Mouse (Mus musculus) CH12.LX (cell line): ENCODE measurements at regions not wholly inside any gene's neighbourhood (a gene's known extent, or its start where the extent isn't known, plus 50 kb on each side); places are given as distances from the start of the nearest gene placed in this dataset.

Experiments used
- DNase-seq: peaks from one replicate; pipeline ENCODE4 v3.0.0-alpha.2; 2013; ENCODE audit errors: extremely low read depth
- H3K27ac ChIP-seq: 2 replicates; pipeline ENCODE4 v1.5.1; 2012; ENCODE audit warnings: low read depth, mild to moderate bottlenecking, control low read depth, moderate library complexity; ENCODE audit not compliant: insufficient read depth
- H3K27me3 ChIP-seq: replicated peaks from 2 replicates; pipeline ENCODE3; 2012; ENCODE audit warnings: inconsistent platforms
- H3K36me3 ChIP-seq, 2 experiments: replicated peaks in 1 of 2; 2 replicates each; pipeline versions ENCODE3 to v1.6.1; 2012; ENCODE audit warnings: inconsistent platforms in 1 of 2, low read length in 1 of 2, mild to moderate bottlenecking in 1 of 2, mixed read lengths in 1 of 2, moderate library complexity in 1 of 2; ENCODE audit not compliant: control insufficient read depth in 1 of 2, insufficient read depth in 1 of 2
- H3K4me1 ChIP-seq, 2 experiments: 2 replicates each; pipeline ENCODE4 v1.6.1; 2012; ENCODE audit warnings: inconsistent platforms in 1 of 2, moderate library complexity in 1 of 2; ENCODE audit not compliant: insufficient read depth in 2 of 2, control insufficient read depth in 1 of 2
- H3K4me2 ChIP-seq: 2 replicates; pipeline ENCODE4 v1.6.1; 2012; ENCODE audit warnings: low read depth, mild to moderate bottlenecking, control low read depth; ENCODE audit not compliant: poor library complexity, insufficient read depth, severe bottlenecking
- H3K4me3 ChIP-seq, 3 experiments: fragments of 150-350 bp in 1 of 3; sonication (generic) in 1 of 3; replicated peaks in 1 of 3; 2 replicates each; pipeline versions ENCODE3 to v1.5.1; 2011 to 2012; ENCODE audit warnings: low read depth in 2 of 3, low read length in 2 of 3, mild to moderate bottlenecking in 2 of 3, moderate library complexity in 2 of 3, control low read depth in 1 of 3, improper control_type of control experiment in 1 of 3, inconsistent platforms in 1 of 3, mixed read lengths in 1 of 3; ENCODE audit not compliant: poor library complexity in 1 of 3
- H3K79me2 ChIP-seq: replicated peaks from 2 replicates; pipeline ENCODE4 v1.6.1; 2012; ENCODE audit warnings: mild to moderate bottlenecking, moderate library complexity; ENCODE audit not compliant: control insufficient read depth, poor library complexity, insufficient read depth, severe bottlenecking; ENCODE audit errors: extremely low read depth
- H3K9ac ChIP-seq: 2 replicates; pipeline ENCODE4 v1.6.1; 2012; ENCODE audit warnings: low read depth, mild to moderate bottlenecking, control low read depth, moderate library complexity; ENCODE audit not compliant: insufficient read depth
- H3K9me3 ChIP-seq: replicated peaks from 2 replicates; pipeline ENCODE3; 2012; ENCODE audit warnings: low read length, inconsistent platforms, mixed read lengths
- BHLHE40 ChIP-seq: IDR thresholded peaks from 2 replicates; pipeline ENCODE4 v1.6.1; 2011; ENCODE audit warnings: mild to moderate bottlenecking, low read depth, low read length, improper control_type of control experiment
- CHD1 ChIP-seq: IDR thresholded peaks from 2 replicates; pipeline ENCODE4 v1.6.1; 2012; ENCODE audit warnings: low read depth, low read length, improper control_type of control experiment, inconsistent platforms
- CHD2 ChIP-seq: IDR thresholded peaks from 2 replicates; pipeline ENCODE4 v1.6.1; 2011; ENCODE audit warnings: low read length, improper control_type of control experiment
- ELF1 ChIP-seq: IDR thresholded peaks from 2 replicates; pipeline ENCODE4 v1.6.1; 2014; ENCODE audit warnings: low read depth, mild to moderate bottlenecking, inconsistent platforms, low read length, improper control_type of control experiment
- EP300 ChIP-seq: IDR thresholded peaks from 2 replicates; pipeline ENCODE4 v1.6.1; 2011; ENCODE audit warnings: low read length, improper control_type of control experiment
- ETS1 ChIP-seq: conservative IDR thresholded peaks from 2 replicates; pipeline ENCODE4 v1.6.1; 2012; ENCODE audit warnings: low read depth, mild to moderate bottlenecking, inconsistent platforms, low read length, improper control_type of control experiment, moderate library complexity
- GABPA ChIP-seq: IDR thresholded peaks from 2 replicates; pipeline ENCODE4 v1.6.1; 2012; ENCODE audit warnings: low read depth, low read length, improper control_type of control experiment, inconsistent platforms; ENCODE audit not compliant: insufficient replicate concordance
- IRF4 ChIP-seq: IDR thresholded peaks from 2 replicates; pipeline ENCODE4 v1.6.1; 2014; ENCODE audit warnings: low read depth, mild to moderate bottlenecking, inconsistent platforms, low read length, improper control_type of control experiment
- JUN ChIP-seq: IDR thresholded peaks from 2 replicates; pipeline ENCODE4 v1.6.1; 2011; ENCODE audit warnings: low read depth, mild to moderate bottlenecking, low read length, improper control_type of control experiment, moderate library complexity; ENCODE audit not compliant: insufficient read depth
- KAT2A ChIP-seq: IDR thresholded peaks from 2 replicates; pipeline ENCODE4 v1.6.1; 2012; ENCODE audit warnings: low read length, improper control_type of control experiment, inconsistent platforms; ENCODE audit not compliant: insufficient replicate concordance
- MAFK ChIP-seq: IDR thresholded peaks from 2 replicates; pipeline ENCODE4 v1.6.1; 2011; ENCODE audit warnings: low read length, improper control_type of control experiment; ENCODE audit not compliant: insufficient replicate concordance
- MAZ ChIP-seq: IDR thresholded peaks from 2 replicates; pipeline ENCODE4 v1.6.1; 2012; ENCODE audit warnings: low read depth, mild to moderate bottlenecking, inconsistent platforms, low read length, improper control_type of control experiment, moderate library complexity
- MXI1 ChIP-seq: IDR thresholded peaks from 2 replicates; pipeline ENCODE4 v1.6.1; 2011; ENCODE audit warnings: mild to moderate bottlenecking, low read depth, low read length, improper control_type of control experiment
- MYC ChIP-seq: IDR thresholded peaks from 2 replicates; pipeline ENCODE4 v1.6.1; 2011; ENCODE audit warnings: low read depth, mild to moderate bottlenecking, improper control_type of control experiment, low read length
- NRF1 ChIP-seq: IDR thresholded peaks from 2 replicates; pipeline ENCODE4 v1.6.1; 2014; ENCODE audit warnings: low read depth, mild to moderate bottlenecking, inconsistent platforms, low read length, improper control_type of control experiment, moderate library complexity
- PAX5 ChIP-seq: IDR thresholded peaks from 2 replicates; pipeline ENCODE4 v1.6.1; 2012; ENCODE audit warnings: low read length, inconsistent platforms, mixed read lengths
- POLR2A ChIP-seq: IDR thresholded peaks from 2 replicates; pipeline ENCODE4 v1.6.1; 2011; ENCODE audit warnings: low read depth, mild to moderate bottlenecking, improper control_type of control experiment, low read length
- POLR2AphosphoS2 ChIP-seq: IDR thresholded peaks from 2 replicates; pipeline ENCODE4 v1.6.1; 2011; ENCODE audit warnings: low read depth, low read length, improper control_type of control experiment
- RCOR1 ChIP-seq: conservative IDR thresholded peaks from 2 replicates; pipeline ENCODE4 v1.6.1; 2012; ENCODE audit warnings: low read depth, mild to moderate bottlenecking, inconsistent platforms, low read length, improper control_type of control experiment
- TCF12 ChIP-seq: IDR thresholded peaks from 2 replicates; pipeline ENCODE4 v1.6.1; 2014; ENCODE audit warnings: low read depth, mild to moderate bottlenecking, inconsistent platforms, low read length, improper control_type of control experiment
- UBTF ChIP-seq: IDR thresholded peaks from 2 replicates; pipeline ENCODE4 v1.6.1; 2012; ENCODE audit warnings: low read depth, mild to moderate bottlenecking, inconsistent platforms, low read length, improper control_type of control experiment, moderate library complexity
- USF1 ChIP-seq: IDR thresholded peaks from 2 replicates; pipeline ENCODE4 v1.6.1; 2014; ENCODE audit warnings: low read depth, mild to moderate bottlenecking, inconsistent platforms, low read length, improper control_type of control experiment
- ZMIZ1 ChIP-seq: IDR thresholded peaks from 2 replicates; pipeline ENCODE4 v1.6.1; 2012; ENCODE audit warnings: low read depth, mild to moderate bottlenecking, inconsistent platforms, low read length, improper control_type of control experiment
- dilution Hi-C: fragments of 300-500 bp; cut with MboI; formaldehyde crosslinking; loops from 2 replicates; pipeline ENCODE4 v1.14.3; 2020; ENCODE audit warnings: low sequenced_read_pairs; ENCODE audit not compliant: extremely low pct_unique_long_range_greater_than_20kb, extremely low pct_ligation_motif_present
- in situ Hi-C: fragments of 300-500 bp; cut with MboI; formaldehyde crosslinking; loops from 3 replicates; pipeline ENCODE4 v1.14.3; 2019; ENCODE audit warnings: low sequenced_read_pairs, low pct_ligation_motif_present, low pct_unique_long_range_greater_than_20kb, mixed read lengths

DNA sequence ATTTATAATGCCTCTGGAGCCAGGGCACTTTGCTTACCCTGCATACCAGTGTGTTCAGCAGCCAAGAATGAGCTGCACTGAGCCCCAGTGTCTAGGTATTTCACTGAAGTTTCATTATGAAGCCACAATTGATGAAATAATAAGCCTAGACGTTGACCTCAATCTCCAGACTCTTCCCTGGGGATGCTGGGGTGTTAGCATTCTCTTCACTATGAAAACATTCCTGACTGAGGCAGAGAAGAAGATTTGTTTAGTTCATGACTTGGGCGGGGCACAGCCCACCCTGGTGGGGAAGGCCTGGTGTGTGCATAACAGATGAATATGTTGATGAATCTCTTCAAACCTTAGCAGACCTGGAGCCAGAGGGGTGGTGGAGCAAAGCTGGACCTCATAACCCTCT is 104.4 kb downstream of the Erv3 start:
- no peaks in the 10 kb centered on the region for H3K4me1 ChIP-seq
- H3K4me2 ChIP-seq, result no peak overlapping the region
- peaks cover 17% of the 10 kb centered on the region for H3K9me3 ChIP-seq
- dilution Hi-C loops, result no loop called here
- H3K4me3 ChIP-seq, result no peak overlapping the region
- no peak overlapping the region for H3K9ac ChIP-seq
- DNase-seq, result no peak
- H3K27me3 ChIP-seq, result peaks cover 49% of the 10 kb centered on the region
- no peaks in the 10 kb centered on the region for H3K36me3 ChIP-seq
- no peaks in the 10 kb centered on the region for H3K79me2 ChIP-seq
- no peak for TF ChIP-seq TCF12
- TF ChIP-seq JUN, result no peak
- no peak for TF ChIP-seq UBTF
- TF ChIP-seq MAZ, result no peak
- no peak for TF ChIP-seq CHD1
- TF ChIP-seq GABPA, result no peak
- TF ChIP-seq KAT2A, result no peak
- no peak for TF ChIP-seq CHD2
- no peak for TF ChIP-seq MAFK
- TF ChIP-seq, all 38 proteins: peak for 0
- in situ Hi-C loops, result no loop called here
- H3K27ac ChIP-seq, result no peak overlapping the region

DNA sequence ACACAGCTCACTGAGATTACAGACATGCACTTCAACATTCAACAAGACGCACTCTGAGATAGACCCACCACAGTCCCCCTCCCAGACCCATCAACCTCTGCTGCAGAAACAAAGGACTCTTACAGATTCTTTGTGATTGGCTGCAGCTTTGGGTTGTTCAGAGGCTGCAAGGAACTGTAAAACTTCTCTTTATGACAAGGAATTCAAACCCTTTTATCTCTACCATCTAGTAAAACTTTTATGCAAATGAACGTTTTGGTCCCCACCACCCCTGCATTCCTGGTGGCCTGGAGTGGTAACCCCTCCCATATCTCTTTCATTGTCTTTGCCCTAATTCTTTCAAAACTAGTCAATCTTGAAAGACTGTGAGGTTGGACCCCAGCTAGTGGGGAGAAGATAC is 106.1 kb downstream of the Erv3 start:
- Histone ChIP-seq H3K4me1 (no peaks in the 10 kb centered on the region), H3K27ac (no peak overlapping the region), H3K79me2 (no peaks in the 10 kb centered on the region), H3K4me2 (no peak overlapping the region), H3K9me3 (peaks cover 17% of the 10 kb centered on the region), H3K36me3 (no peaks in the 10 kb centered on the region), H3K4me3 (no peak overlapping the region), H3K27me3 (peaks cover 44% of the 10 kb centered on the region), H3K9ac (no peak overlapping the region)
- in situ Hi-C loops, result no loop called here
- dilution Hi-C loops, result no loop called here
- no peak for DNase-seq
- no peak for TF ChIP-seq TCF12

DNA sequence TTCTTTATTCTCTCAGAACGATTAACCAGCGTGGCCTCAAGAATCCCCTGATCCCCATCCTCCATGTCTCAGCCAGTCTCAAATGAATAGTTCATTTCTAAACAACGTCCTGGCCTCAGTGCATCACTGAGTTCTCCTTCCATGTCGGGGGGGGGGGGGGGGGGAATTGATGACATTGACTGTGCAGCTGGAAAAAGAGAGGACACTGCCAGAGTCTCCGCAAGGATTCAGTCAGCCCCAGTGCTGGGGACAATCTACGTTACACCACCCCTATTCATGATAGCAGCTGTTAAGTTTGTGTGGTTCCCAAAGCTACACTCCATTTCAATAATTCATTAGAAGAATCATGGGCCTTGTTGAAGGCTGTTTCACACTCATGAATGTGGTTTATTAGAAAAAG is 108.9 kb downstream of the Erv3 start:
- Histone ChIP-seq H3K4me2 (no peak overlapping the region), H3K9me3 (peaks cover 17% of the 10 kb centered on the region), H3K4me3 (no peak overlapping the region), H3K36me3 (no peaks in the 10 kb centered on the region), H3K9ac (no peak overlapping the region), H3K27me3 (peaks cover 31% of the 10 kb centered on the region), H3K4me1 (no peaks in the 10 kb centered on the region), H3K27ac (no peak overlapping the region), H3K79me2 (no peaks in the 10 kb centered on the region)
- dilution Hi-C loops, result no loop called here
- DNase-seq, result no peak
- TF ChIP-seq USF1 (no peak), ELF1 (no peak), POLR2AphosphoS2 (no peak), EP300 (no peak), MYC (no peak), MXI1 (no peak), ETS1 (no peak), ZMIZ1 (no peak), MAZ (no peak), BHLHE40 (no peak), RCOR1 (no peak), POLR2A (no peak), CHD2 (no peak), PAX5 (no peak), IRF4 (no peak), NRF1 (no peak)
- in situ Hi-C loops, result no loop called here
